ENCODE assay signal across 12 mouse cellular contexts in the genomic region with DNA sequence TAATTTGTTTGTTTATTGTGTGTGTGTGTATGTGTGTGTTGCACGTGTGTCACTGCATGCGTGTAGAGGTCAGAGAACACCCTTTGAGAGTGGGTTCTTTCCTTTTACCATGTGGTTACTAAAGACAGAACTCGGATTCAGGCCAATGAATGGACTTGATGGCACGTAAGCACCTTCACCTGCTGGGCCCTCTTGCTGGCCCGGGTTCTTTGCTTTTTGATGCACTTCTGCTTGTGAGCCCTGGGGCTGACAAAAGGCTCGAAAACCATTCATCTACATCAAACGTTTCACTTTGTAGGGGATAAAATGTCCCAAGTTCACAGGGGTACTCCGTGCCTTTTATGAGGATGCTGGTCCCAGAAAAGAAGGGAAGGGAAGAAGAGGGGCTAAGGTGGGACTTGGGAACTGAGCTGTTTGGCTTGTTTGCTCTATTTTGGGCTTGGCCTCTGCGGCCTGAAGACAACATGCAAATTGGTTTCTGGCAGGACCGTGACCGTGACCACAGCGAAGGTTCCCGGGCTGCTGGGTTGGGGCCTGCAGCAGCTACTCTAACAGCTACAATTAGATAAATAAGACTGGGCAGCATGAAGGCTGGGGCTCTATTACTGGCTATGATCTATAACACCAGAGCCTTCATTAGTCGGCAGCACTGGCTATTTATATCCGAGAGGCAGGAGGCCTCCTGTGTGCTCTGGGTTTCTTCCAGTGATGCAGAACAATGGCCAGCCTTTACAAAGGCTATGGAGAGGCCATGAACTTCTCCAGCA. TPM values are rescaled to one million over a fixed set of nuclear protein-coding genes. Genes with fewer than 3 reads are reported as not detected.
A peak's percentile ranks its signal among the peaks of the same experiment; 100 is the strongest.
DNase-seq lines count a peak whose midpoint lies in the region; ATAC-seq and TF ChIP-seq lines count a peak whose summit lies in the region.
"Had no signal": no experiment of that assay in that cellular context is flagged by ENCODE, and none has a peak within 500 bp of the region (broad histone marks: within the 10 kb centered on the region; RNA-seq: fewer than 3 reads in every experiment).

No protein-coding gene starts in this region.

- 37% methylated on average over 15 of the region's 15 CpGs for WGBS in hindbrain, embryonic 13.5 days
- WGBS in stomach, postnatal 0 days: 61% methylated on average over 15 of the region's 15 CpGs

- H3K36me3 ChIP-seq in hindbrain, embryonic 13.5 days: no peaks in the 10 kb centered on the region
- no peaks in the 10 kb centered on the region for H3K36me3 ChIP-seq in stomach, postnatal 0 days (ENCODE audit: control insufficient read depth, insufficient read depth, low read length)

- peak; percentile 52 for DNase-seq in gastrocnemius, adult 18-20 months (ENCODE audit: low spot score)
- no peak for DNase-seq in gastrocnemius, postnatal 4 days (ENCODE audit: low spot score in 2 of 2)
- peak; percentile 36 to 48 for DNase-seq in spleen, postnatal 36 days (ENCODE audit: low spot score in 2 of 2)
- no peak for DNase-seq in spleen, postnatal 4 days (ENCODE audit: low spot score in 2 of 2)
- no peak for DNase-seq in stomach, postnatal 0 days (ENCODE audit: low spot score)
- no peak for DNase-seq in layer of hippocampus, postnatal 10 days (ENCODE audit: low spot score in 2 of 2)
- DNase-seq in ovary, postnatal 10 days (ENCODE audit: low spot score): no peak
- DNase-seq: liver had no signal

- TF ChIP-seq CTCF in stomach, postnatal 0 days (IDR thresholded peaks at IDR 0.05; ENCODE audit: low read depth): no peak

- H3K27me3 ChIP-seq in hindbrain, embryonic 13.5 days: no peaks in the 10 kb centered on the region
- H3K27me3 ChIP-seq in stomach, postnatal 0 days (ENCODE audit: control insufficient read depth, insufficient read depth, low read length): no peaks in the 10 kb centered on the region
- H3K27me3 ChIP-seq: embryonic facial prominence, embryonic 13.5 days; stomach, embryonic 15.5 days had no signal

- no peak for TF ChIP-seq EP300 in stomach, postnatal 0 days (optimal IDR thresholded peaks at IDR 0.05)

- H3K4me1 ChIP-seq in hindbrain, embryonic 13.5 days (replicated peaks): peaks cover 16% of the 10 kb centered on the region
- H3K4me1 ChIP-seq in stomach, postnatal 0 days (replicated peaks; ENCODE audit: control insufficient read depth, insufficient read depth): no peaks in the 10 kb centered on the region
- H3K4me1 ChIP-seq: stomach, embryonic 15.5 days had no signal

- no peak overlapping the region for H3K4me3 ChIP-seq in hindbrain, embryonic 13.5 days
- H3K4me3 ChIP-seq in stomach, postnatal 0 days (ENCODE audit: low read depth, low read length): no peak overlapping the region
- H3K4me3 ChIP-seq: embryonic facial prominence, embryonic 13.5 days; myocyte; stomach, embryonic 15.5 days had no signal

- ATAC-seq in hindbrain, embryonic 13.5 days (ENCODE audit: low FRiP score): no peak
- no peak for ATAC-seq in stomach, postnatal 0 days (ENCODE audit: low FRiP score, low TSS enrichment)

- H3K9me3 ChIP-seq in hindbrain, embryonic 13.5 days: no peaks in the 10 kb centered on the region
- no peaks in the 10 kb centered on the region for H3K9me3 ChIP-seq in stomach, postnatal 0 days (ENCODE audit: control insufficient read depth, low read length)
- H3K9me3 ChIP-seq: embryonic facial prominence, embryonic 13.5 days; stomach, embryonic 15.5 days had no signal

- H3K9ac ChIP-seq in hindbrain, embryonic 13.5 days: 0 out of 2 replicates have a peak overlapping the region, but pooled peaks have one; percentile 13
- H3K9ac ChIP-seq in stomach, postnatal 0 days (ENCODE audit: low read length): no peak overlapping the region
- H3K9ac ChIP-seq: embryonic facial prominence, embryonic 13.5 days; stomach, embryonic 15.5 days had no signal

- peak overlapping the region; percentile 55; the same call in 1 of the 2 replicates for H3K27ac ChIP-seq in hindbrain, embryonic 13.5 days
- H3K27ac ChIP-seq in stomach, postnatal 0 days (replicated peaks): peak overlapping the region; percentile 63; the same call in 1 of the 2 replicates
- H3K27ac ChIP-seq: embryonic facial prominence, embryonic 13.5 days had no signal

- no peak overlapping the region for H3K4me2 ChIP-seq in hindbrain, embryonic 13.5 days
- no peak overlapping the region for H3K4me2 ChIP-seq in stomach, postnatal 0 days (replicated peaks; ENCODE audit: low read depth)
- H3K4me2 ChIP-seq: embryonic facial prominence, embryonic 13.5 days; stomach, embryonic 15.5 days had no signal

RNA-seq across cellular contexts. Expression of gene Mpzl1, which starts 28.3 kb away (rescaled TPM):
- total RNA-seq in gastrocnemius, adult 18-20 months (2021): 1 to 10 TPM; 4.8 to 5.3 TPM
- total RNA-seq in gastrocnemius, postnatal 4 days (2021): 10 to 100 TPM; 57.2 to 61.3 TPM
- polyA plus RNA-seq in hindbrain, embryonic 13.5 days (2015; fragmentation: Nextera tagmentation; extraction: Ambion mirVana): 151 and 157 TPM in 2 replicates
- polyA plus RNA-seq in stomach, postnatal 0 days (2015; fragmentation: Nextera tagmentation; extraction: Ambion mirVana): 71.4 and 76.4 TPM in 2 replicates
- total RNA-seq in layer of hippocampus, postnatal 10 days (2021): 10 to 100 TPM; 78.4 to 83.3 TPM

RNA-seq across cellular contexts. Expression of gene Rcsd1, which starts 46.9 kb away (rescaled TPM):
- 100 to 1,000 TPM in 1 of 2 experiments, 10 to 100 TPM in 1; 89.6 to 103 TPM for total RNA-seq in gastrocnemius, adult 18-20 months (2021)
- total RNA-seq in gastrocnemius, postnatal 4 days (2021): 100 to 1,000 TPM; 108 to 126 TPM
- 12.4 and 13.5 TPM in 2 replicates for polyA plus RNA-seq in hindbrain, embryonic 13.5 days (2015; fragmentation: Nextera tagmentation; extraction: Ambion mirVana)
- 16.1 TPM in 2 replicates for polyA plus RNA-seq in stomach, postnatal 0 days (2015; fragmentation: Nextera tagmentation; extraction: Ambion mirVana)
- 1 to 10 TPM; 6.8 to 6.9 TPM for total RNA-seq in layer of hippocampus, postnatal 10 days (2021)

Comparison
In these comparisons a context has a peak if more than half of its experiments do, and no peak if none do; other contexts are left out.
1. DNase-seq: peak in gastrocnemius, adult 18-20 months (single experiment) and spleen, postnatal 36 days (2 of 2); none in gastrocnemius, postnatal 4 days (0 of 2), spleen, postnatal 4 days (0 of 2), stomach, postnatal 0 days (single experiment), layer of hippocampus, postnatal 10 days (0 of 2) and ovary, postnatal 10 days (single experiment).
2. RNA of gene Mpzl1, which starts 28.3 kb away (total RNA-seq): 78.4 to 83.3 TPM in layer of hippocampus, postnatal 10 days and 57.2 to 61.3 TPM in gastrocnemius, postnatal 4 days; 4.8 to 5.3 TPM in gastrocnemius, adult 18-20 months; every median in the first group is over 4 times any median in the second.
3. RNA of gene Rcsd1, which starts 46.9 kb away (total RNA-seq): 108 to 126 TPM in gastrocnemius, postnatal 4 days and 89.6 to 103 TPM in gastrocnemius, adult 18-20 months; 6.8 to 6.9 TPM in layer of hippocampus, postnatal 10 days; every median in the first group is over 10 times any median in the second.